Mouse (Mus musculus) yolk sac, embryonic 10.5 days (tissue): ENCODE results near the gene Vamp5.

ENCODE experiments used
- DNase-seq: peaks from one replicate; pipeline ENCODE4 v3.0.0-alpha.2; 2017; ENCODE audit warnings: low spot score

The Vamp5 gene

DNA sequence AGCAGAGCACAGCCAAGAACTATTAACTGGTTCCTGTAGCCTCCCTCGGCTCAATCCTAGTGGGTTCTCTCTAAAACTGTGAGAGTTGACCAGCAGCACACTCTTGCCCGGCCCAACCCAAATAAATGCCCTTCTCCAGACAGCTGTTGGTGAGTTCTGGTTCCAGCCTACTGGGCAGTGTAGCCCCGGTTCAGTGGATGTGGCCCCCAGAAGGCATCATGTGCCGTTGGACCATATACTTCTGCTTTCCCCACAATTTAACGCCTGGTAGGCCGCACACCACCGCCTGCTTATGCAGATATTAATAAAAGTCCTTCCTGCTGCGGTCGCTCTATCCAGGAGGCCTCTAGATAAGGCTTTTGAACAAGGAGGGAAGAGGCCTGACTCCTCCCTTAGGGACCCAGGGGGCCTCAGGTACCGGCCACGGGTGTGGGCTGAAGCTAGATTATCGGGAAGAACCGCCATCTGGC lies 9.2 kb upstream of the Vamp5 start:
- peak; percentile 74 for DNase-seq

DNA sequence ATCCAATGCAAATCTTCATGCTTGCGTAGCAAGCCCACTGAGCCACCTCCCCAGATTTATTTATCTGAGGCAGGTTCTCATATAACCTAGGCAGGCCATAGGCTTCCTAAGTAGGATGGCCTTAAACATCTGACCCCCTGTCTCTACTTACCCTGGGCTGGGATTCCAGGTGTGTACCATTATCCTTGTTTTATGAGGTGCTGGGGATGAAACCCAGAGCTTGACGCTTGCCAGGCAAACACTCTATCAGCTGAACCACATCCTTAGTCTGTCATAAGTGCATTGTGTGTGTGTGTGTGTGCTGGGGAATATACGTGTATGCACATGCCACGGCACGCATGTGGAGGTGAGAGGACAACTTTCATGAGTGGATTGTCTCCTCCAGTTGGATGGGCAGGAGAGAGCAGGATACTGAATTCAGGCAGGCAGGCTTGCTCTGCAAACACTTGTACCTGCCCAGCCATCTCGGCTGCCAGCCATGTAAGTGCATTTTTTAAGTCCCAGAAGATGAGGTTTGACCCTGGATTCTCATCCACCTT lies 8.6 kb upstream of the Vamp5 start:
- DNase-seq = no peak

DNA sequence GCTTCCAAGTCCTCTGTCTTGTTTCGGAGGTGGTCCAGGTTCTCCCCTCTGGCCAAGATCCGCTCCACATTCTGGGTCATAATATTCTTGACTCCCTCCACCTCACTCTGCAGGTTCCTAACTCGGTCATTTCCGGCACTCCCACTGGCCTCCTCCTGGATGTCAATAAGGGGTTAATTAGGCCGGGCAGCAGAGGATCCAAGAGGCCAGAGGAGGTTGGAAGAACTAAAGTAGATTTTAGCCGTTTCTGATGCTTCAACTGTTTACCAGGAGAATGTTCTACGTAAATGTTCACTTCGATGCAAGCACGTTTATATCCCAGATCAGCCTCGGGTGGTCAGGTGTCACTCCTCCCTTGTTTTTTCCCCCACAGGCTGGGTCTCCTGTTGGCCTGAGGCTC lies 8.0 kb upstream of the Vamp5 start:
- DNase-seq = no peak

DNA sequence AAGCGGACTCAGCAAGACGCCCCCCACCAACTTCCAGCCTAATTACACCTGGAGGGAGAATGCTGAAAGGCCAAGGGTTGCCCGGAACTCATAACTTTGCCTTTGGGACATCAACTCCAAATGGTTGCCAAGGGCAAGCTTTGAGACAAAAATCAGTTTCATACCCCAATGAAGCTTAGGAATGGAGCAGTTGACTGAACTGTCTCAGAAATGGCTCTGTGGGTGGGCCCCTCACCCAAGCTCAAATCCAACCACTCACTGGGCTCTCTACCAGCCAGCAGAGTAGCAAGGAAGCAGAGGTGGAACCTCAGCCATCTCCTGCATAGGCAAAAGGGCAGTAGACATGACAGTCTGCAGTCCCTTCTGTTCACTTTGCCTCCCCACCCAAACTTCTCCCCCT lies 7.5 kb upstream of the Vamp5 start:
- DNase-seq = no peak

DNA sequence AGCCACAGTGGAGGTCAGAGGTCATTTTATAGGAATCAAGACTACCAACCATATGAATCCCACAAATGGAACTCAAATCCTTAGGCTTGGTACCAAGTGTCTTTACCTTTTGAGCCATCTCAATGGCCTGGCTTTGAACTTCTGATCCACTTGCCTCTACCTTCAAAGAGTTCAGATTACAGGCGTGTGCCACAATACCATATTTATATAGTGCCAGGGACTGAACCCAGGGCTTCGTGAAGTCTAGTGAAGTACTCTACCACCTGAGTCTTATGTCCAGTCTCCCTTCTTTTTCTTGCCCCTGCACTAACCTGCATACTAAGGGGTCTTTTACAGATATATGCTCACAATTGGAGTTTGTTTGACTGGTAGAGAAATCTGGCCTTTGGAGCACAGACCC lies 6.3 kb upstream of the Vamp5 start:
- DNase-seq = no peak

DNA sequence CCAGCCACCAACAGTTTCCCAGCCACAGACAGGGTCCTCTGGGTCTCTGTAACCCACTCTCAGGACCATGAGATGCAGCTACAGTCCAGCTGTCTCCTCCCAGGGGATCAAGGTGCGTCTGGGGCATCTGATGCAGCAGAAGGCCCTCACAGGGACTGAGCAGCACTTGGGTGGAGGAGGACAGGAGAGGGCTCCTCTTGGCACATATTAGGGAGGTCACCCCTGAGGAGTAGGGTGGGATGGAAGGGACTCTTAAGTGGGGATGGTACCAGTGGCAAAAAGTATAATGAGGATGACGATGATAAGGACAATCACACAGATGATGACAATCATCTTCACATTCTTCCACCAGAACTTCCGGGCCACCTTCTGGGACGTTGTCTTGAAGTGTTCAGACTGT lies 5.0 kb upstream of the Vamp5 start:
- no peak for DNase-seq

DNA sequence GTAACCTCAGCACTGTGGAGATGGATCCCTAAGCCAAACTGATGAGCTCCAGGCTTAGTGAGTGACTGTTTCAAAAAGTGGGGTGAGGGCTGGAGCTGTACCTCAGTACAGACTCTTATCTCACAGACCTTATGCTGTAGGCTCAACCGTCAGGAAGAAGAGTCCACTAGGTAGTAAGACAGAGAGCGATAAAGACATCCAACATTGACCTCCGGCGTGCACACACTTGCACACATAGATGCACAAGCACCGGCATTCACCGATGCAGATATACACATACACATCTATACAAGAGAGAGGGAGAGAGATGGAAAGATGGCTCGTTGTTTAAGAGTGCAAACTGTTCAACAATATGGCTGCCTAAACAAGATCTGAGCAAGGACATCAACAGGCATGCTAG lies 3.7 kb upstream of the Vamp5 start:
- no peak for DNase-seq

DNA sequence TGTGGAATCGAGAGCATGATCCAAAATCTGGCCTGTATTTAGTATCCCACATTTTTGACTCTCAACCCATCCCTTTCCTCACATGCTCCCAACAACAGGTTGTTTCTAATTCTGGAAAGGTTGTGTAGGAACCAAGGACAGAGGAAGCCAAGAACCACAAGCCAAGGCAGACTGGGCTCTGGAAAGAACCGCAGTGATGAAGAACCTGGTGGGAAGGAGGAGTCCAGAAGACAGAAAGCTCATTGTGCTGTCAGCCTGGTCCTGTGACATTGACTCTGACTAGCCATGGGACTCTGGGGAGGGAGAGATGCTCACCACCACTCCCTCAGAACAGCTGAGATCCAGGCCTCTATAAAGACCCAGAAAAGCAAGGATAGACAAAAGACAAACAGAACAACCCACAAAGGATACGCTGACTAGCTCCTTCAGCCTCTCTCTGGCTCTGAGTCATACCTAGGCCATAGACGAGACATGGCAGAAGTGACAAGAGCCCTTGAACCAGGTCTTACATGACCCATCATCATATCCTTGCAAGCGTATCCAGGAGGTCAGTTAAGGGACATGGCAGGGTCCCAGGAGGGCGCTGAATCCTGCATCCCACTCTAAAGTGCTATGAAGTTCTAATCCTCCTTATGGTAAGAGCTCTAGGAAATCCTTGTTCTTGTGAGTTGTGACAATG lies 3.0 kb upstream of the Vamp5 start:
- DNase-seq = no peak

DNA sequence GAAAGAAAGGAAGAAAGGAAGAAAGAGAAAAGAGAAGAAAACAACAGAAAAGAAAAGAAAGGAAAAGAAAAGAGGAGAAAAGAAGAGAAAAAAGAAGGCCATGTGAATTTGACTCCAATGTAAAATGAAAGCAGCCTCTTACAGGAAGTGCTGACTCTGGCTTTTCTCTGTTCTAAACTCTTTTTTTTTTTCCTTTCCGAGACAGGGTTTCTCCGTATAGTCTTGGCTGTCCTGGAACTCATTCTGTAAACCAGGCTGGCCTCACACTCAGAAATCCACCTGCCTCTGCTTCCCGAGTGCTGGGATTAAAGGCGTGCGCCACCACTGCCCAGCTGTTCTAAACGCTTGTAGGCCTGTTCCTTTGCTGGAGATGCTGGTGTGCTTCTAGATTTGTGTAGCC lies 2.2 kb upstream of the Vamp5 start:
- DNase-seq = no peak

DNA sequence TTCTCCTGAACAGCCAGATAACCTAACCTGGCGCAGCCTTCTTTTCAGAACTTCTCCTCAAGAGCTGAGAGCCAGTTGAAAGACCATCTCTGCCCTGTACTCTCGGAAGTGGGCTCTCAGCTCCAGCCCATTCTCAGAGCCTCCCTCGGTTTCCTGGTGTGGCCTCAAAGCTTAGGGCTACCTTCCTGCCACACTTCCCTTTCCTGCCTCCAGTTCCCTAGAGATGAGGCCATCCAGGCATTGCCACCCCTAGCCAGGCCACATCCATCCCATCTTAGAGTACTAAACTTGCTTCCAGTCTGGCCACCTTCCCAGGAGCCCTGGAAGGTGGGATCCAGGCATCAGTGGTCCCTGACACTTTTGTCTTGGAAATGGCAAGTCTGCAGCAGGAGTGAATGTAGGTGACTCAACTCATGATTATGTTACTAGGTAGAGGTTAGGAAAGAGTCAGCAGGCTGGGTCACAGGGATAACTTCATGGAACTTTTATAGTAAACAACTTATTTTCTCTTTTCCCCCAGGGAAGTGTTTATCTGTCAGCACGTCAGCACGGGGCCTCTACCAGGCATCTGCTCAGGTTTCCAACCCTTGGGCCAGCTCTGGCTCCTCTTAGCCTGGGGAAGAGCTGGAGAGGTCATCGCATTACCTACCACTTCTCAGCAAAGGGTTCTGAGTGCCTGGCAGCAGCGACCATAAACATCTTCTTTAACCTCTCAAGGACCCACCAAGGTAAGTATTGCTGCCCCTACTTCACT lies 714 bp downstream of the Vamp5 start:
- DNase-seq = no peak

DNA sequence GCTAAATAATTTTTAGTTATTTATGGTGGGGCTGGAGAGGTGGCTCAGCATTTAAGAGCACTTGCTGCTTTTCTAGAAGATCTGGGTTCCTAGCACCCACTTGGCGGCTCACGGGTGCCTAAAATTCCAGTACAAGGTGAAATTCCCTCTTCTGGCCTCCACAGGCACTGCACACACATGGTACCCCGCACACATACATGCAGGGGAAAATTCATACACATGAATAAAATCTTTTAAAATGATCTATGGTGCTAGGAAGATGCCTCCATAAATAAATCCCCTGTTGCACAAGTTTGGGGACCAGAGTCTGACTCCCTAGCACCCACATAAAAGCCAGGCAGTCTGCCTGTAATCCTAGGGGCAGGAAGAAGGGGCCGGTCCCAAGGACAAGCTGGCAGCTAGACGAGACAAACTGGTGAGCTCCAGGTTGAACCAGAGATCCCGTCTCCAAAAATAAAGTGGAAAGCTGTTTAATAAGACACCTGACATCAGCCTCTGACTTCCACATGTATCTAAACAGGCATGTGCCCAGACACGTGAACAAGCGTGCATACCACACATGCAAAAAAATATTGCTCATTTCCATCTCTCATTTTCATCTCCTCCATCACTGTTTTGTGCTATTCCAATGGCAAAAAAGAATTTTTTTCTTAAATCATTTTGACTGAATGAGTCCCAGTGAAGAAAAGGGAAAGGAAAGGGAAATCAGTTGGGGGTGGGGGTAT lies 1.6 kb downstream of the Vamp5 start:
- no peak for DNase-seq

DNA sequence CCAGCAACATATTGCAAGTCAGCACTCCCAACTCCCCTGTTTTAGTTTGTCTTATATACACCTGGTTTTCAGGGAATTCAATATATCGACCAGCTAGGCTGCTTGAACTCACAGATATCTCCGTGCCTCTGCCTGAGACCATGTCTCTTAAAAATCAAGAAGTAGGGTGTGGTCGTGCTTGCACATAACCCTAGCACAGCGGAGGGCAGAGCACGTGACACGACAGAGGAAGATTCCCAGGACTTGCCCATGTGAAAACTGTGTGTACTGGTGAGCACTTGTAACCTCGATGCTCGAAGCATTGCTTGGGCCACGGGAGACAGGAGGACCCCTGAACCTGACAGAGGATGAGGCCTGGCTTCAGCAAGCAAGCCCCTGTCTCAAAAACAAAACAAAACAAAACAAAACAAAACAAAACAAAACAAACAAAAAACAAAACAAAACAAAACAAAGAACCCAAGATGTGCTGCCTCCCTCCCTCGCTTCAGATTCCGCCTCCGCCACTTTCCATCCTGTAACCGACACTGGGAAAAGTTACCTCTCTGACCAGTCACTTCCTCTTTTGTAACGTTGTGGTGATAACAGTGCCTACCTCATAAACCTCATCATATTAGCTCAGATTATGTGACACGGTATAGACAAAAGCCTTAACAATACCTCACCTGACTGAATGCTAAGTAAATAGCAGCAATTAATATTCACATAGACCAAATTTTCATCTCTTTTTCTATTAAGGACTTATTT lies 5.3 kb downstream of the Vamp5 start:
- DNase-seq = no peak

DNA sequence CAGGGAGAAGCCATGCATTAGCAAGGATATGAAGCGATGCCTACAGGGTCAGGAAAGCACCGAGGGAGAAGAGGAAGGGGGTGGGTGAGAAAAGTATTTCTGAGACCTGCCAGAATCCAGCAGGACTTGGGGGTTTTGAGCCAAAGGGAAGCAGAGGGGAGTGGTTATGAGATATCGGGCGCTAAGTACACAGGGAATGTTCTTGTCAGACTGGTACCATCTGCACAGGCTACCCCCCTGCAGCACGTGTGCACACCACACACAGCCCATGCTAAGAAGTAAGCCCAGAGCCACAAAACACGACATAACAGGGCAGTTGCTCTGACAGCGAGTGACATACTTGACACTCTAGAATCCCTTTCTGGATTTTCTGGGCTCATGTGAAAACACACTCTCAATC lies 6.1 kb downstream of the Vamp5 start:
- no peak for DNase-seq

DNA sequence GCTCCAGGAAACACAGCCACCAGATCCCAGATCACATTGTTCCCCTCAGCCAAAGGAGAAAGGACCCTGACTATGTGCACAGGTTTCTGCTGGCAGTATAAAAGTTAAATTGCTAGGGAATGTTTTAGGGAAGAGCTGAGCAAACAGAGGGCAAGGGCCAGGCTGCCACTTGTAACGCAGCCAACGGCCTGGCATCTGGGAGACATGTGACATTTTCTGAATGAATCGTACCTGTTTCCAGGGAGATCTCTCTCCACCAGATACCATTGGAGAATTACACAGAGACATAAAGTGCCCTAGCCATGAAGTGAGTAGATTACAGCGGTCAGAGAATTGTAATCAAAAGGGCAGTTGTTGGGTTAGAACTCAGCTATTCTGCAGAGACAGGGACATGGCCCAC lies 7.1 kb downstream of the Vamp5 start:
- DNase-seq = no peak

DNA sequence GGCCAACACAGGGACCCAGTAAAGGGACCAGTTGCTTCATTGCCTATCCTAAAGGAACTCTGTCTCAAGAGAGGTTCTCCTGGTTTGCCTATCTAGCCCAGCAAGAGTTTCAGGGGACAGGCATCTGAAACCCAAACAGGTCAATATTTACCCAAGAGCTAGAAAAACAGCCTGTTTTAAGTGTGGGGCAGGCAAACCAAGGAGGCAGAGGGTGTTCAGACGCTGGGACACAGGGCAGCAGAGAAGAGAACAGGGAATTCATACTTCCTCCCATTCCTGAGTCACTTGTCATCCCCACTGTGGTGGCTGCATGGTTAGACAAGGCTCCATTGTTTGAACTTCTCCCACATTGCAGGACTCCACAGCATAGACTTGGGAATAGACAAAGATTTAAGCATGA lies 8.7 kb downstream of the Vamp5 start:
- no peak for DNase-seq

DNA sequence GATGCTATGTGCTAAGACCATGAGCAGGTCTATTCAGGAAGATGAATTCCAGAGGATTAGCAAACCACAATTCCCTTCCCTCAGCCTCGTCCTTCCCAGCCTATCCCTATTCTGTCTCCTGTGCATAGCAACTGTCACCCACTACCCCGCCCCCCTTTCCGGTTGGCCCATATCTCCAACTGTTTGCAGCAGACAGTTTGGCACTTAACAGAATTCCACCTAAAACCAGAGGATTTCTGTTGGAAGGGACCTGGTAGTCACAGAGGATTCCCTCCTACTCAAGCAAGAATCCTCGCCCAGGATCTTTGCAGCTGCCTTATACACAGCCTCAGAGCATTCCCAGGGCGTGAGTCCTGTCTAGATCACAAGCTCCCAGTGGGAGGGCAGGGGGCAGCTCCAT lies 9.1 kb downstream of the Vamp5 start:
- no peak for DNase-seq

DNA sequence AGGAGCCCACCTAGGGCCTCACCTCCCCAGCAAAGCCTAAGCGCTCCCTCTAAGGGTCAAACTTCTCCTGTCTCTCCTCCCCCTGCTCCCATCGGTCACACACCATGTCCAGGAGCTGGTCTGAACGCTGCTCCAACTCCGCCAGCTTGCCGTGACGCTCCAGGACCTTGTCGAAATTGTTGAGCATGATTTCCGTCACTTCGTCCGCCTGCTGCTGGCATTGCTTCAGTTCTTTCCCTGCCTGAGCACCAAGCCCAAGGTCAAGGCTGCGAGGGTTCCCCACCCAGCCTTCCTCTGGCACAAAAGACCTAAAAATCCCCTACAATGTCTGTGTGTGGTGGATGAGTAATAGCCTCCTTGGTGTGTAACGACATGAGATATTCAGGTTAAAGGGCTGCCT lies 10.2 kb downstream of the Vamp5 start:
- DNase-seq = no peak

DNA sequence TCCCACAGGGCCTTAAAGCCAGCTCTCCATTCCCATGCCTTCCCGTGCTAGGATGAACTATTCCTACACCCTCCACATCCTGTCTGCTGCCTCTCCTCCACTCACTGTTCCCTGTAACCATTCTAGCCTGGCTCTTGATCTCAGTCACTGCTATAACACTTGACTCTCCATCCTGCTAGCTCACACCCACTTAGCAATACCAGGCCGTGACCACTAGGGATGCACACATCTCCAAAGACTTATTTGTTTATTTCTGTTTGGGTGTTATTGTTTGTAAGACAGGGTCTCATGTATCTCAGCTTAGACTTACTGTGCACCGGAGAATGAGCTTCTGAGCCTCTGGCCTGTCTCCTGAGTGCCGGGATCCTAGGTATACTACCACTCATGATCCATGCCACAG lies 10.7 kb downstream of the Vamp5 start:
- DNase-seq = no peak

DNA sequence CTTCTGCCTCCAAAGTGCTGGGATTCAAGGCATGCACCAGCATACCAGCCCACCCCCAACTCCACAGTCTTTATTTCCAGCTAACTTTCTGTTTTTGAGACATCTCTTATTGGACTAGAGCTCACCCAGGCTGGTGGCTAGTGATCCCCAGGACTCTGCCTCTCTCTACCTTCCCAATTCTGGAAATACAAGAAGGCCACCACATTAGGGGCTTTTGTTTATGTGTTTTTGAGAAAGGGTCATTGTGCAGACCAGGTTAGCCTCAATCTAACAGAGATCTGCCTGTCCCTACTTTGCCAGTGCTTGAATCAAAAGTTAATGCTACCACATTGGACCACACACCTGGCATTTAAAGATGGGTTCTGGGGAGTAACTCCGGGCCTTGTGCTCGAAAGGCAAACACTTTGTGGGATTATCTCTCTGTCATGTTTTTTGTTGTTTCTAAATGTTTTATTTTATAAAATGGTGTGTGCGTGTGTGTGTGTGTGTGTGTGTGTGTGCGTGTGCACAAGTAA lies 12.8 kb downstream of the Vamp5 start:
- DNase-seq = no peak

DNA sequence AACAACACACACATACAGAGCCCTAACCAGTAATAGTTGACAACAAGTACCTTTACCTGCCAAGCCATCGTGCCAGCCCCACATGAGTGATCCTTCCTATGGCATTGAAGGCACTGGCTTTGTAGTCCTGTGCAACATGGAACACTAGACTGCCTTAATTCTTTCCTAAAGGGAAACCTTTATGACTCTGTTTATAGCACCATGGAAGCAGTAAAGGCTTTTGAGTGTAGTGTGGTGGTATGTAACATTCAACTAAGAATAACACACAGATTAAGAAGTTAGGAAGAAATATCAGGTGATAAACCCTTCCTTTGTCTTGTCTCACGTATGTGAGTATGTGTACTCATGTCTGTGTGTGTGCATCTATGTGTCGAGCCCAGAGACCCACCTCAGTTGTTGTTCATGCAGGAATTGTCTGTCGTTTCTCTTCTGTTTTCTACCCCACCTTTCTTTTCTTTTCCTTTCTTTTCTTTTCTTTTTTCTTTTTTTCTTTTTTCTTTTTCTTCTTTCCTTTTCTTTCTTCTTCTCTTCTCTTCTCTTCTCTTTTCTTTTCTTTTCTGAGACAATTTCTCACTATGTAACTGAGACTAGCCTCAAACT lies 13.3 kb downstream of the Vamp5 start, which contains the start of gene Rnf181:
Gene Rnf181 (minus strand): TSS at position 113 of the 600 bp plus-strand sequence.
- no peak for DNase-seq

DNA sequence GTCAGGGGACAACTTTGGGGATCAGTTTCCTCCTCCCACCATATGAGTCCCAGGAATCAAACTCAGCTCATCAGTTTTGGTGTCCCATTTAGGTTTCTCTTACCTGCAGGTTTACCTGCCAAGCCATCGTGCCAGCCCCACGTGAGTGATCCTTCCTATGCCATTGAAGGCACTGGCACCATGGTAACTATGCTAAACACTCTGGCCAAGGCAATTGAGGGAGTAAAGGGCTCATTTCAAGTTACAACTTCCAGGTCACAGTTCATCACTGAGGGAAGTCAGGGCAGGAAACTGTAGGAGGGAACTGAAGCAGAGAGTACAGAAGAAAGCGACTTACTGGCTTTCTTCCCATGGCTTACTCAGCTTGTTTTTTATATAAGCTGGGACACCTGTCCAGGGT lies 14.0 kb downstream of the Vamp5 start:
- DNase-seq = no peak
